15 mouse cellular contexts compared by ENCODE assay signal in the genomic region with DNA sequence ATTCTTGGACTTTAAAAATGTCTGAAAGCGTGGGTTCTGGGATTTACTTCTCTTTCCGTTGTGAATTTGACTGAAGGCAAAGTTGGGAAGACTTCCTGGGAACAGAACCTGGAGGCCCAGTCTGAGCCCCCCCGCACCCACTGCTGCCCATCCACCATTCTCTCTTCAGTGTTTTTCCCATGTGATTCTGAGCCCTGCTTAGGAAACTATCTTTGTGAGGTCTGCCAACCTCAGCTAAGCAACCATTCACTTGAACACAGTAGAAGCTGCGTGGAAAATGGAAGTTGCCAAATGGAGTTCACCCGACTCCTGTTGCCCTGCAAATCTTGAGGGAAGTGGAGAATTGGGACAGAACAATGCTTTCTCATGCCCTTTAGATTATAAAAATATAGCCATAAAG. TPM values are rescaled to one million over a fixed set of nuclear protein-coding genes. Genes with fewer than 3 reads are reported as not detected.
"Had no signal": no experiment of that assay in that cellular context is flagged by ENCODE, and none has a peak within 500 bp of the region (broad histone marks: within the 10 kb centered on the region; RNA-seq: fewer than 3 reads in every experiment).

No protein-coding gene starts in this region.

- H3K27me3 ChIP-seq: kidney, embryonic 15.5 days; liver, embryonic 15.5 days; neural tube, embryonic 13.5 days had no signal

- ATAC-seq: intestine, embryonic 16.5 days; lung, postnatal 0 days had no signal

- H3K27ac ChIP-seq: kidney, embryonic 15.5 days; limb, embryonic 10.5 days; liver, embryonic 15.5 days; neural tube, embryonic 13.5 days; stomach, postnatal 0 days had no signal

- DNase-seq: kidney, adult 2 months; kidney, postnatal 14 days; lung, adult 2 months; lung, postnatal 36 days; thymus, postnatal 4 days had no signal

- H3K4me3 ChIP-seq: kidney, embryonic 15.5 days; limb, embryonic 10.5 days; liver, embryonic 15.5 days; neural tube, embryonic 13.5 days had no signal

- H3K4me2 ChIP-seq: kidney, embryonic 15.5 days; liver, embryonic 11.5 days; liver, embryonic 15.5 days; neural tube, embryonic 13.5 days had no signal

- H3K36me3 ChIP-seq: kidney, embryonic 15.5 days; limb, embryonic 10.5 days; liver, embryonic 15.5 days; neural tube, embryonic 13.5 days had no signal

- H3K4me1 ChIP-seq: kidney, embryonic 15.5 days; limb, embryonic 10.5 days; liver, embryonic 15.5 days; neural tube, embryonic 13.5 days had no signal

- H3K9me3 ChIP-seq: kidney, embryonic 15.5 days; limb, embryonic 10.5 days; liver, embryonic 15.5 days; neural tube, embryonic 13.5 days had no signal

- H3K9ac ChIP-seq: kidney, embryonic 15.5 days; liver, embryonic 15.5 days; neural tube, embryonic 13.5 days had no signal

RNA-seq across cellular contexts. Expression of a gene that starts 8.7 kb away (rescaled TPM):
- total RNA-seq: megakaryocyte progenitor cell, adult 5-6 weeks had no signal
- polyA plus RNA-seq: kidney, adult 2 months; large intestine, adult 2 months; limb, embryonic 10.5 days; lung, adult 2 months had no signal
